Mouse (Mus musculus): ENCODE measurements at regions not wholly inside any gene's neighbourhood (a gene's known extent, or its start where the extent isn't known, plus 50 kb on each side); places are given as distances from the start of the nearest gene placed in this dataset.

DNA sequence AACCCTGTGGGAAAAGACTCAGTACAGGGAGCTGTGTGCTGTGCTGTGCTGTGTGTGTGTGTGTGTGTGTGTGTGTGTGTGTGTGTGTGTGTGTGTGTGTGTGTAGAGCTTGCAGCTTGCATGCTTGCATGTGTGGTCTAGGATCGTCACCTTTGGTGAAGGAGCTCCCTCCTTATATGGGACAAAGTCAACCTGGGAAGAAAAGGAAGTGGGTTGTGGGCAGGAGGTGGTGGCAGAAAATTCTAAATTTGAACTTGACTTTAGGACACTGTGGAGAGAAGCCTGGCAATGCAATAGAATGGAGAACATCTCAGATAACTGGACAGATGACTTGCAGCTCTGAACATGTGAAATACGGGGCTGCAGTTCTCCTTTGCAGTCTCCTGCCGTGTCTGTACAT, 84.7 kb upstream of the Itprid2 start:
- no peaks in the 10 kb centered on the region for H3K27me3 ChIP-seq
- no peaks in the 10 kb centered on the region for H3K36me3 ChIP-seq
- H3K27ac ChIP-seq (replicated peaks), result no peak overlapping the region
- no peak overlapping the region for H3K9ac ChIP-seq
- no peaks in the 10 kb centered on the region for H3K9me3 ChIP-seq
- no peak overlapping the region for H3K4me2 ChIP-seq
- WGBS, result 91% methylated on average over 3 of the region's 3 CpGs
- H3K4me3 ChIP-seq, result no peak overlapping the region
- no peak for ATAC-seq (ENCODE audit: low FRiP score, low read depth)
- no peaks in the 10 kb centered on the region for H3K4me1 ChIP-seq (replicated peaks)

GRCm38 (mm10) chr2:79552481-79552880, 82.7 kb upstream of the Itprid2 start:
- no peak for ATAC-seq (ENCODE audit: low FRiP score, low read depth)
- Histone ChIP-seq H3K36me3 (no peaks in the 10 kb centered on the region), H3K9ac (no peak overlapping the region), H3K4me1 (replicated peaks) (no peaks in the 10 kb centered on the region), H3K27ac (replicated peaks) (no peak overlapping the region), H3K27me3 (no peaks in the 10 kb centered on the region), H3K4me2 (no peak overlapping the region), H3K4me3 (no peak overlapping the region), H3K9me3 (no peaks in the 10 kb centered on the region)
- WGBS, result 65% methylated on average over 5 of the region's 5 CpGs

- ATAC-seq (ENCODE audit: low FRiP score, low read depth), result no peak
- H3K27ac ChIP-seq (replicated peaks), result no peak overlapping the region
- WGBS, result 61% methylated on average over 2 of the region's 2 CpGs
These were observed 79.8 kb upstream of the Itprid2 start for GRCm38 (mm10) chr2:79555395-79555794.

DNA sequence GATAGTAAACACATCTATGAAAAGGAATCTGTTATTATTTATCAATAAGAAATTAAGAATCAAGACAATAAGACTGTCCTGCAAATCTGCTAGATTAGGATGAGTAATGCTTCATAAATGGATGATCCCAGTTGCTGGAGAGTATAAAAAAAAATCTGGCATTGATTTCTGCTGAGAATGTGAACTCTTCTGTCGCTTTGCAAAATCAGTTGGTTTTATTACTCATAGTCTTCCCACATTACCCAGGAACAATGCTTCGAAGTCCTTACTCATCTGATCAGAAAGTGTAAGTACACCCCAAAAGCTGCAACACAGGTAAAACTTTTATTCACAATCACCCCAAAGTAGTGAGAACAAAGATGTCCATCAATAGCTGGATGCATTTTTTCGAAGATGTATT, 77.8 kb upstream of the Itprid2 start:
- Histone ChIP-seq H3K27me3 (no peaks in the 10 kb centered on the region), H3K9me3 (no peaks in the 10 kb centered on the region), H3K9ac (no peak overlapping the region), H3K27ac (replicated peaks) (no peak overlapping the region), H3K4me2 (no peak overlapping the region), H3K36me3 (no peaks in the 10 kb centered on the region), H3K4me1 (replicated peaks) (no peaks in the 10 kb centered on the region), H3K4me3 (no peak overlapping the region)
- no peak for ATAC-seq (ENCODE audit: low FRiP score, low read depth)
- 89% methylated on average over 3 of the region's 3 CpGs for WGBS

More at GRCm38 (mm10) chr2:79555395-79555794, 79.8 kb upstream of the Itprid2 start:
- no peak overlapping the region for H3K4me2 ChIP-seq
- no peaks in the 10 kb centered on the region for H3K4me1 ChIP-seq (replicated peaks)
- H3K9me3 ChIP-seq, result no peaks in the 10 kb centered on the region
- H3K4me3 ChIP-seq, result no peak overlapping the region
- no peaks in the 10 kb centered on the region for H3K27me3 ChIP-seq
- H3K36me3 ChIP-seq, result no peaks in the 10 kb centered on the region
- no peak overlapping the region for H3K9ac ChIP-seq

GRCm38 (mm10) chr2:79566280-79566933, 68.7 kb upstream of the Itprid2 start:
- ATAC-seq (ENCODE audit: low FRiP score, low read depth), result no peak
- Histone ChIP-seq H3K4me1 (replicated peaks) (no peaks in the 10 kb centered on the region), H3K9me3 (no peaks in the 10 kb centered on the region), H3K36me3 (no peaks in the 10 kb centered on the region), H3K27ac (replicated peaks) (no peak overlapping the region), H3K27me3 (no peaks in the 10 kb centered on the region), H3K4me3 (no peak overlapping the region), H3K4me2 (no peak overlapping the region), H3K9ac (no peak overlapping the region)
- WGBS, result 12% methylated on average over 3 of the region's 3 CpGs

DNA sequence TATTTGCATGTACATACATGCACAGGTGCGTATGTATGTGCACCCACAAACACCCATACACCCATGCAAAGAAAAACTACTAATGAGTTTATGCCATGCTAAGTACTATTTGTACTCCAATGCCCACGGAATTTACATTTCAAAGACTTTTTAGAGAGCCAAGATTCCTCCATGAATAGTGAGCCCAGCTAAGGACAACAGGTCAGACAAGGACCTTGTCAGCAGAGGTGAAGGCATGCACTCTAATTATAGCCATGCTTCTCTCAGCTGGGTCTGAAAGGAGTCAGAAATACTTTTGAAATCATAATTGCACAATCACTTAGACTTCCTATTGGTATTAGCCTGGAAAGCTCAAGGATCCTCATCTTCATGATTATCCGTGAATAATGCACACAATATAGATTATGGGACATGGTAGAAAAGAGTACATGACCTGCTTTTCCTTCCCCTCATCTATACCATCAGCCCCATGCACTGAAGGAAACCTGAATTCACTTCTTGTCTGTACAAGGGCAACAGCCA, 67.7 kb upstream of the Itprid2 start:
- ATAC-seq (ENCODE audit: low FRiP score, low read depth), result no peak
- Histone ChIP-seq H3K27ac (replicated peaks) (no peak overlapping the region), H3K4me2 (no peak overlapping the region), H3K4me1 (replicated peaks) (no peaks in the 10 kb centered on the region), H3K4me3 (no peak overlapping the region), H3K36me3 (no peaks in the 10 kb centered on the region), H3K27me3 (no peaks in the 10 kb centered on the region), H3K9me3 (no peaks in the 10 kb centered on the region), H3K9ac (no peak overlapping the region)
- 63% methylated on average over 3 of the region's 3 CpGs for WGBS

DNA sequence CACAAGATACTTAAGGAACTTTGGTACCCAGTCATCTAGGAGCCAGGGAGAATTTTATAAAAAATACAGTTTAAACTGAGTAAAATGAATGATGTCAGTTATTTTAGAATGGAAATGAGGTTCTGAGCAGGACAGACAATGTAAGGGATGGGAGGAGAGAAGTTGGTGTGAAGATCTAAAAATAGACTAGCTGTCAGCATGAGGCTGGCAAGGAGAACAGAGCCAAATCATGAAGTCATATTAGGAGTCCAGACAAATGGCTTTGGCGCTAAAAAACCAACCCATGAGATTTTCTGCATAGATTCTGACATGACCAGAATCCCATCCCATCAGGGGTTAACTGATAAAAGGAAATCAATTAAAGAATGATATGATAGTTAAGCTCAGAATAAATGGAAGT, 65.5 kb upstream of the Itprid2 start:
- H3K4me3 ChIP-seq, result no peak overlapping the region
- no peak overlapping the region for H3K9ac ChIP-seq
- H3K4me2 ChIP-seq, result no peak overlapping the region
- H3K36me3 ChIP-seq, result no peaks in the 10 kb centered on the region
- ATAC-seq (ENCODE audit: low FRiP score, low read depth), result no peak
- H3K27ac ChIP-seq (replicated peaks), result no peak overlapping the region
- WGBS, result 88% methylated on average over 1 of the region's 1 CpGs
- no peaks in the 10 kb centered on the region for H3K9me3 ChIP-seq
- no peaks in the 10 kb centered on the region for H3K4me1 ChIP-seq (replicated peaks)
- H3K27me3 ChIP-seq, result no peaks in the 10 kb centered on the region

- no peak for ATAC-seq (ENCODE audit: low FRiP score, low read depth)
- WGBS, result 86% methylated on average over 5 of the region's 5 CpGs
These were observed 63.2 kb upstream of the Itprid2 start for GRCm38 (mm10) chr2:79571910-79572309.

GRCm38 (mm10) chr2:79575074-79575473, 60.1 kb upstream of the Itprid2 start:
- H3K4me1 ChIP-seq (replicated peaks), result no peaks in the 10 kb centered on the region

More at GRCm38 (mm10) chr2:79571910-79572309, 63.2 kb upstream of the Itprid2 start:
- Histone ChIP-seq H3K9me3 (no peaks in the 10 kb centered on the region), H3K4me1 (replicated peaks) (no peaks in the 10 kb centered on the region), H3K4me2 (no peak overlapping the region), H3K4me3 (no peak overlapping the region), H3K27me3 (no peaks in the 10 kb centered on the region), H3K27ac (replicated peaks) (no peak overlapping the region), H3K9ac (no peak overlapping the region), H3K36me3 (no peaks in the 10 kb centered on the region)

DNA sequence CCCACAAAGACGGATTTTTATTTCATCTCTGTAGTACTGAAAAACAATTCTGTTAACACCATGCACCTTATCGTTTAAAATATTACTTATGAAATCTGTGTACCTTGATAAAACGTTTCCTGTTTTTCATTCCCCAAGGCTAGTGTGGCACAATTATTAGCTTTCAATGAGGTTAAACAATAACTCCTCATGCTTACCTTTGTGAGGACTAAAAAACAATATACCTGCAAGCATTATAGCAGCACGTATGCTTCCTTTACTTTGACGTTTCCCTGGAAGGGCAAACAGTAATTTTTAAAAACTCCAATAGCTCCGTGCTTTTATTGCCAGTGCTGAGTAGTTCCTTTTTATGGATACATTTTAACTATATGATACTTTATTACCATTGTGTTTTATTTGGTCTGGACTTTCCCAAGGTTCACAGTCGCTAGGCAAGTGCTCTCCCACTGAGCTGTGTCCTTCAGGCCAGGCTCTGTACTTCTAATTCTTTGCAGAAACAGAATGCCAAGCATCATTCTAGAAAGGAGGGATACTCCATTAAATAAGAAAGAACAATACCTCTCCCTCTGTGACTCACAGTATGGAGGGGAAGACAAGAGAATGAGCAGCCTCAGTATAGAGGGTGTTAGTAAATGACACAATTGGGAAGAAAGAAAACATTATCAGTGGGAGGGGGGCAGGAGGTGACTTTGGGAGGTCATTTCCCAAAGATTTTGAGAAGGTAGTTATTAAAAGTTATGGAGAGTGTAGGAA, 50.0 kb upstream of the Itprid2 start:
- H3K9ac ChIP-seq, result no peak overlapping the region
- no peak overlapping the region for H3K4me3 ChIP-seq
- no peaks in the 10 kb centered on the region for H3K36me3 ChIP-seq
- WGBS, result 66% methylated on average over 7 of the region's 7 CpGs
- H3K4me2 ChIP-seq, result no peak overlapping the region
- no peak for ATAC-seq (ENCODE audit: low FRiP score, low read depth)
- H3K9me3 ChIP-seq, result no peaks in the 10 kb centered on the region
- H3K27me3 ChIP-seq, result no peaks in the 10 kb centered on the region
- no peaks in the 10 kb centered on the region for H3K4me1 ChIP-seq (replicated peaks)
- H3K27ac ChIP-seq (replicated peaks), result no peak overlapping the region

More at GRCm38 (mm10) chr2:79575074-79575473, 60.1 kb upstream of the Itprid2 start:
- no peaks in the 10 kb centered on the region for H3K27me3 ChIP-seq
- no peak overlapping the region for H3K9ac ChIP-seq
- no peak overlapping the region for H3K27ac ChIP-seq (replicated peaks)
- ATAC-seq (ENCODE audit: low FRiP score, low read depth), result no peak
- no peaks in the 10 kb centered on the region for H3K36me3 ChIP-seq
- H3K4me3 ChIP-seq, result no peak overlapping the region
- WGBS, result 69% methylated on average over 6 of the region's 6 CpGs
- no peaks in the 10 kb centered on the region for H3K9me3 ChIP-seq
- H3K4me2 ChIP-seq, result no peak overlapping the region

All from hindbrain, embryonic 15.5 days (tissue).